Mouse (Mus musculus) heart, embryonic 11.5 days (tissue): ENCODE results near the gene Spock1. TPM values are rescaled to one million over a fixed set of nuclear protein-coding genes. Genes with fewer than 3 reads are reported as not detected.
"Not testable (repeated sequence)": the region's sequence is repeated elsewhere in the genome, so short reads cannot be mapped to it uniquely, and the experiment has no call there.

Experiments used
- ATAC-seq: fragments of 200-750 bp; cut with Nextera tagmentation; replicated peaks from 2 replicates; pipeline ENCODE4 v1.8.0; 2017; ENCODE audit warnings: moderate library complexity; ENCODE audit not compliant: insufficient number of reproducible peaks, low FRiP score, low TSS enrichment
- H3K27ac ChIP-seq: fragments of 300-500 bp; sonication (generic); 2 replicates; pipeline ENCODE4 v1.5.1; 2014; ENCODE audit warnings: mild to moderate bottlenecking, low read depth, low read length
- H3K27me3 ChIP-seq: fragments of 300-500 bp; sonication (generic); 2 replicates; pipeline ENCODE4 v1.6.1; 2014; ENCODE audit warnings: mild to moderate bottlenecking, low read length, mixed read lengths; ENCODE audit not compliant: control insufficient read depth, insufficient read depth
- H3K36me3 ChIP-seq: fragments of 300-500 bp; sonication (generic); 2 replicates; pipeline ENCODE4 v1.6.1; 2014; ENCODE audit warnings: mild to moderate bottlenecking, low read length, moderate library complexity, mixed read lengths; ENCODE audit not compliant: control insufficient read depth, insufficient read depth
- H3K4me1 ChIP-seq: fragments of 300-500 bp; sonication (generic); 2 replicates; pipeline ENCODE4 v1.6.1; 2014; ENCODE audit warnings: low read length; ENCODE audit not compliant: control insufficient read depth, insufficient read depth
- H3K4me2 ChIP-seq: fragments of 300-500 bp; sonication (generic); 2 replicates; pipeline ENCODE4 v1.6.1; 2014; ENCODE audit warnings: mild to moderate bottlenecking, moderate library complexity
- H3K4me3 ChIP-seq: fragments of 300-500 bp; sonication (generic); 2 replicates; pipeline ENCODE4 v1.5.1; 2014; ENCODE audit warnings: low read depth, low read length
- H3K9ac ChIP-seq: fragments of 300-500 bp; sonication (generic); 2 replicates; pipeline ENCODE4 v1.6.1; 2014; ENCODE audit warnings: mild to moderate bottlenecking, low read depth, low read length, moderate library complexity
- H3K9me3 ChIP-seq: fragments of 300-500 bp; sonication (generic); replicated peaks from 2 replicates; pipeline ENCODE4 v1.6.1; 2016; ENCODE audit warnings: low read length; ENCODE audit not compliant: control insufficient read depth
- WGBS: fragments of 180-500 bp; shearing (Covaris S2); extraction: QIAGEN DNeasy Blood & Tissue Kit; methylation state at CpG from one replicate; pipeline ENCODE4 v1.1.7; 2014; ENCODE audit not compliant: insufficient replicate concordance; 5-methylcytosine and 5-hydroxymethylcytosine counted together
- polyA plus RNA-seq: library from polyadenylated mRNA; unstranded; fragments of >200 nt; fragmentation: Nextera tagmentation; extraction: Ambion mirVana; gene quantifications from 2 replicates; pipeline ENCODE4 v1.2.1, GENCODE M21; 2014

The Spock1 gene
- polyA plus RNA-seq, 1 experiment from 2014 or later = 0.69 TPM

- Histone ChIP-seq H3K36me3 (no peaks in the 10 kb centered on the region), H3K9ac (no peak overlapping the region), H3K4me2 (no peak overlapping the region), H3K4me3 (no peak overlapping the region), H3K4me1 (no peaks in the 10 kb centered on the region), H3K27ac (no peak overlapping the region), H3K27me3 (no peaks in the 10 kb centered on the region), H3K9me3 (no peaks in the 10 kb centered on the region)
- 70% methylated on average over 2 of the region's 2 CpGs for WGBS
- no peak for ATAC-seq
Measured at GRCm38 (mm10) chr13:57474068-57474467, 434.1 kb downstream of the Spock1 start.

GRCm38 (mm10) chr13:57470922-57471321 is 437.2 kb downstream of the Spock1 start:
- not testable (repeated sequence) for H3K36me3 ChIP-seq, H3K27me3 ChIP-seq, H3K4me1 ChIP-seq, H3K9ac ChIP-seq, H3K9me3 ChIP-seq, H3K4me3 ChIP-seq, ATAC-seq, H3K4me2 ChIP-seq, H3K27ac ChIP-seq
- 76% methylated on average over 3 of the region's 4 CpGs for WGBS

GRCm38 (mm10) chr13:57459978-57460377 is 448.2 kb downstream of the Spock1 start:
- Histone ChIP-seq H3K27ac (no peak overlapping the region), H3K27me3 (no peaks in the 10 kb centered on the region), H3K9me3 (no peaks in the 10 kb centered on the region), H3K36me3 (no peaks in the 10 kb centered on the region), H3K9ac (no peak overlapping the region), H3K4me2 (no peak overlapping the region), H3K4me1 (no peaks in the 10 kb centered on the region), H3K4me3 (no peak overlapping the region)
- ATAC-seq = no peak
- 83% methylated on average over 8 of the region's 8 CpGs for WGBS

GRCm38 (mm10) chr13:57450189-57450821 is 457.8 kb downstream of the Spock1 start:
- Histone ChIP-seq H3K9me3 (no peaks in the 10 kb centered on the region), H3K27ac (no peak overlapping the region), H3K4me2 (no peak overlapping the region), H3K27me3 (0 out of 2 replicates have a peak, but pooled peaks cover 5% of the 10 kb centered on the region), H3K9ac (no peak overlapping the region), H3K36me3 (no peaks in the 10 kb centered on the region), H3K4me1 (no peaks in the 10 kb centered on the region), H3K4me3 (no peak overlapping the region)
- 39% methylated on average over 11 of the region's 11 CpGs for WGBS
- no peak for ATAC-seq

GRCm38 (mm10) chr13:57448906-57449305 is 459.2 kb downstream of the Spock1 start:
- H3K27ac ChIP-seq = no peak overlapping the region

GRCm38 (mm10) chr13:57444977-57445376 is 463.2 kb downstream of the Spock1 start:
- H3K36me3 ChIP-seq = no peaks in the 10 kb centered on the region
- H3K27ac ChIP-seq = no peak overlapping the region
- H3K9ac ChIP-seq = no peak overlapping the region
- ATAC-seq = no peak
- no peaks in the 10 kb centered on the region for H3K9me3 ChIP-seq
- WGBS = 73% methylated on average over 3 of the region's 3 CpGs
- H3K4me2 ChIP-seq = no peak overlapping the region
- H3K4me1 ChIP-seq = no peaks in the 10 kb centered on the region
- H3K27me3 ChIP-seq = 0 out of 2 replicates have a peak, but pooled peaks cover 5% of the 10 kb centered on the region
- no peak overlapping the region for H3K4me3 ChIP-seq

More at GRCm38 (mm10) chr13:57448906-57449305, 459.2 kb downstream of the Spock1 start:
- no peak overlapping the region for H3K9ac ChIP-seq
- 0 out of 2 replicates have a peak, but pooled peaks cover 5% of the 10 kb centered on the region for H3K27me3 ChIP-seq
- H3K4me1 ChIP-seq = no peaks in the 10 kb centered on the region
- no peaks in the 10 kb centered on the region for H3K36me3 ChIP-seq
- H3K4me3 ChIP-seq = no peak overlapping the region
- WGBS = 79% methylated on average over 7 of the region's 7 CpGs
- no peak overlapping the region for H3K4me2 ChIP-seq
- H3K9me3 ChIP-seq = no peaks in the 10 kb centered on the region
- ATAC-seq = no peak

- H3K4me3 ChIP-seq = no peak overlapping the region
- no peak overlapping the region for H3K4me2 ChIP-seq
- H3K9ac ChIP-seq = no peak overlapping the region
- 82% methylated on average over 7 of the region's 7 CpGs for WGBS
- no peak for ATAC-seq
- no peaks in the 10 kb centered on the region for H3K36me3 ChIP-seq
- H3K4me1 ChIP-seq = no peaks in the 10 kb centered on the region
- no peak overlapping the region for H3K27ac ChIP-seq
- no peaks in the 10 kb centered on the region for H3K27me3 ChIP-seq
- no peaks in the 10 kb centered on the region for H3K9me3 ChIP-seq
Measured at GRCm38 (mm10) chr13:57440111-57440510, 468.0 kb downstream of the Spock1 start.

GRCm38 (mm10) chr13:57435726-57436220 is 472.4 kb downstream of the Spock1 start:
- Histone ChIP-seq H3K9ac (no peak overlapping the region), H3K36me3 (no peaks in the 10 kb centered on the region), H3K27ac (no peak overlapping the region), H3K4me2 (no peak overlapping the region), H3K4me1 (no peaks in the 10 kb centered on the region), H3K9me3 (peaks cover 4% of the 10 kb centered on the region; the same call in 1 of the 2 replicates), H3K4me3 (no peak overlapping the region), H3K27me3 (no peaks in the 10 kb centered on the region)
- no peak for ATAC-seq
- 86% methylated on average over 10 of the region's 10 CpGs for WGBS

GRCm38 (mm10) chr13:57433848-57434247 is 474.3 kb downstream of the Spock1 start:
- Histone ChIP-seq H3K4me1 (no peaks in the 10 kb centered on the region), H3K4me2 (no peak overlapping the region), H3K27me3 (no peaks in the 10 kb centered on the region), H3K27ac (no peak overlapping the region), H3K36me3 (no peaks in the 10 kb centered on the region), H3K4me3 (no peak overlapping the region), H3K9me3 (peaks cover 4% of the 10 kb centered on the region; the same call in 1 of the 2 replicates), H3K9ac (no peak overlapping the region)
- no peak for ATAC-seq
- WGBS = 87% methylated on average over 4 of the region's 4 CpGs
